In genomic region chr3:57634763-57635487, GRCm38 (mm10) we compare ENCODE assay signal across 35 mouse cellular contexts. TPM values are rescaled to one million over a fixed set of nuclear protein-coding genes. Genes with fewer than 3 reads are reported as not detected.
DNase-seq lines count a peak whose midpoint lies in the region; TF ChIP-seq lines count a peak whose summit lies in the region.
"Had no signal": no experiment of that assay in that cellular context is flagged by ENCODE, and none has a peak within 500 bp of the region (broad histone marks: within the 10 kb centered on the region; RNA-seq: fewer than 3 reads in every experiment).

No protein-coding gene starts in this region.

- H3K36me3 ChIP-seq in myocyte (ENCODE audit: control insufficient read depth, insufficient read depth), result no peaks in the 10 kb centered on the region
- H3K36me3 ChIP-seq: embryonic facial prominence, embryonic 15.5 days; G1E; heart, embryonic 12.5 days; hindbrain, embryonic 10.5 days; intestine, embryonic 15.5 days; limb, embryonic 13.5 days; liver, embryonic 12.5 days; midbrain, embryonic 12.5 days; neural tube, embryonic 12.5 days had no signal

- TF ChIP-seq POLR2A in myocyte (IDR thresholded peaks at IDR 0.05; ENCODE audit: insufficient read length, low read depth), result no peak
- TF ChIP-seq POLR2A in lung, adult 2 months (IDR thresholded peaks at IDR 0.05; ENCODE audit: borderline replicate concordance, extremely low read depth, low read depth, low read length), result no peak

- H3K4me3 ChIP-seq in myocyte, result no peak overlapping the region
- no peak overlapping the region for H3K4me3 ChIP-seq in lung, adult 2 months (replicated peaks; ENCODE audit: extremely low read depth, low read depth, low read length)
- H3K4me3 ChIP-seq: embryonic facial prominence, embryonic 15.5 days; heart, embryonic 12.5 days; hindbrain, embryonic 10.5 days; intestine, embryonic 15.5 days; limb, embryonic 13.5 days; liver, embryonic 12.5 days; midbrain, embryonic 12.5 days; neural tube, embryonic 12.5 days had no signal

- WGBS in lung, adult 2 months, result 72% methylated on average over 3 of the region's 3 CpGs

- H3K4me1 ChIP-seq in lung, adult 2 months (ENCODE audit: control insufficient read depth, insufficient read depth, low read length), result peaks cover 5% of the 10 kb centered on the region
- H3K4me1 ChIP-seq: embryonic facial prominence, embryonic 15.5 days; heart, embryonic 12.5 days; hindbrain, embryonic 10.5 days; intestine, embryonic 15.5 days; liver, embryonic 12.5 days; midbrain, embryonic 12.5 days; neural tube, embryonic 12.5 days had no signal

- H3K4me2 ChIP-seq in myocyte (ENCODE audit: low read depth), result no peak overlapping the region
- H3K4me2 ChIP-seq: embryonic facial prominence, embryonic 15.5 days; heart, embryonic 12.5 days; intestine, embryonic 15.5 days; limb, embryonic 13.5 days; liver, embryonic 12.5 days; midbrain, embryonic 12.5 days; neural tube, embryonic 12.5 days had no signal

- H3K79me2 ChIP-seq in myocyte (ENCODE audit: control insufficient read depth, insufficient read depth), result no peaks in the 10 kb centered on the region

- no peak for TF ChIP-seq CTCF in lung, adult 2 months (IDR thresholded peaks at IDR 0.05; ENCODE audit: insufficient read depth, low read length)

- no peaks in the 10 kb centered on the region for H3K27me3 ChIP-seq in myocyte (ENCODE audit: control insufficient read depth, insufficient read depth, insufficient read length)
- H3K27me3 ChIP-seq: CH12.LX; embryonic facial prominence, embryonic 15.5 days; heart, embryonic 12.5 days; intestine, embryonic 15.5 days; limb, embryonic 13.5 days; liver, embryonic 12.5 days; midbrain, embryonic 12.5 days; neural tube, embryonic 12.5 days; Patski had no signal

- peak; percentile 5 for DNase-seq in layer of hippocampus, adult 9-10 months (ENCODE audit: low spot score)
- no peak for DNase-seq in layer of hippocampus, postnatal 25 days (ENCODE audit: extremely low spot score in 1 of 2, low spot score in 1 of 2)
- peak; percentile 19 to 22 for DNase-seq in right cerebral cortex, adult 2 months (ENCODE audit: low spot score in 2 of 2)
- DNase-seq in right cerebral cortex, postnatal 4 days, result no peak
- peak; percentile 12 to 56 for DNase-seq in frontal cortex, postnatal 36 days (ENCODE audit: low spot score in 2 of 2)
- DNase-seq in lung, adult 2 months, result no peak
- no peak for DNase-seq in ovary, postnatal 10 days (ENCODE audit: low spot score)
- DNase-seq: B cell, adult 2 months; cerebellum, adult 11-12 months; cerebellum, postnatal 10 days; embryo, embryonic 11 days; gastrocnemius, postnatal 25 days; heart, adult 18-20 months; heart, postnatal 10 days; kidney, adult 9 months; kidney, postnatal 14 days; lung, adult 18-20 months; lung, postnatal 14 days; thymus, postnatal 14 days had no signal

- no peak overlapping the region for H3ac ChIP-seq in myocyte (ENCODE audit: control insufficient read depth, insufficient read length)

TF ChIP-seq in myocyte, 11 proteins besides CTCF, POLR2A, EP300 and RAD21:
- TF ChIP-seq CEBPB (IDR thresholded peaks at IDR 0.05; ENCODE audit: insufficient read depth, poor library complexity, severe bottlenecking) (no peak), TCF3 (IDR thresholded peaks at IDR 0.05; ENCODE audit: insufficient read length, low read depth) (no peak), POLR2AphosphoS2 (IDR thresholded peaks at IDR 0.05; ENCODE audit: insufficient read length, low read depth) (no peak), MAX (IDR thresholded peaks at IDR 0.05; ENCODE audit: low read depth) (no peak), TCF12 (IDR thresholded peaks at IDR 0.05; ENCODE audit: insufficient read depth, poor library complexity, severe bottlenecking) (peak; percentile 39), MYOG (IDR thresholded peaks at IDR 0.05; ENCODE audit: control insufficient read depth in 1 of 3, insufficient read depth in 1 of 3, insufficient read length in 2 of 3, low read depth in 2 of 3) (peak in 2 of 3 experiments; percentile 37 to 50), MYOD1 (IDR thresholded peaks at IDR 0.05; ENCODE audit: control insufficient read depth in 1 of 3, insufficient read length in 2 of 3, low read depth in 2 of 3) (peak in 2 of 3 experiments; percentile 18 to 47), SRF (IDR thresholded peaks at IDR 0.05; ENCODE audit: control insufficient read depth, insufficient read length, low read depth) (no peak), E2F4 (IDR thresholded peaks at IDR 0.05; ENCODE audit: insufficient read depth) (no peak), USF1 (IDR thresholded peaks at IDR 0.05; ENCODE audit: low read depth) (no peak), REST (IDR thresholded peaks at IDR 0.05; ENCODE audit: insufficient read depth, insufficient read length) (no peak)

RNA-seq across cellular contexts. Expression of gene Commd2, which starts 16.6 kb away (rescaled TPM):
- total RNA-seq in layer of hippocampus, postnatal 25 days (2021), result 10 to 100 TPM; 19.5 to 21.6 TPM
- polyA plus RNA-seq in myocyte (2012; fragmentation: generic; extraction: Trizol), result 38.7 TPM
- polyA plus RNA-seq in lung, adult 2 months (2012; rRNA removed), result 19.5 and 23.1 TPM in 2 replicates

RNA-seq across cellular contexts. Expression of gene Ankub1, which starts 57.7 kb away (rescaled TPM):
- 1 to 10 TPM; 1.2 to 1.4 TPM for total RNA-seq in layer of hippocampus, postnatal 25 days (2021)
- polyA plus RNA-seq in myocyte (2012; fragmentation: generic; extraction: Trizol), result not detected
- 0.26 and 0.51 TPM in 2 replicates for polyA plus RNA-seq in lung, adult 2 months (2012; rRNA removed)
- total RNA-seq: adrenal gland, adult 18-20 months; CH12.LX; gastrocnemius, postnatal 25 days; heart, adult 18-20 months; heart, postnatal 10 days; megakaryocyte progenitor cell, adult 5-6 weeks; monocyte, adult 5-6 weeks had no signal
- polyA plus RNA-seq: G1E; heart, embryonic 12.5 days; liver, embryonic 12.5 days; neural tube, embryonic 12.5 days; Patski; spleen, adult 2 months had no signal

RNA-seq across cellular contexts. Expression of gene Wwtr1, which starts 59.2 kb away (rescaled TPM):
- total RNA-seq in layer of hippocampus, postnatal 25 days (2021), result 10 to 100 TPM; 14.4 to 14.7 TPM
- polyA plus RNA-seq in myocyte (2012; fragmentation: generic; extraction: Trizol), result 63.1 TPM
- 55.7 and 58.7 TPM in 2 replicates for polyA plus RNA-seq in lung, adult 2 months (2012; rRNA removed)
- total RNA-seq: megakaryocyte progenitor cell, adult 5-6 weeks; monocyte, adult 5-6 weeks had no signal
- polyA plus RNA-seq: G1E had no signal

Comparison
In these comparisons a context has a peak if more than half of its experiments do, and no peak if none do; other contexts are left out.
1. DNase-seq: peak in layer of hippocampus, adult 9-10 months (single experiment), right cerebral cortex, adult 2 months (2 of 2) and frontal cortex, postnatal 36 days (2 of 2); none in layer of hippocampus, postnatal 25 days (0 of 2), right cerebral cortex, postnatal 4 days (single experiment), lung, adult 2 months (single experiment) and ovary, postnatal 10 days (single experiment).